21 mouse cellular contexts compared by ENCODE assay signal in the genomic region with DNA sequence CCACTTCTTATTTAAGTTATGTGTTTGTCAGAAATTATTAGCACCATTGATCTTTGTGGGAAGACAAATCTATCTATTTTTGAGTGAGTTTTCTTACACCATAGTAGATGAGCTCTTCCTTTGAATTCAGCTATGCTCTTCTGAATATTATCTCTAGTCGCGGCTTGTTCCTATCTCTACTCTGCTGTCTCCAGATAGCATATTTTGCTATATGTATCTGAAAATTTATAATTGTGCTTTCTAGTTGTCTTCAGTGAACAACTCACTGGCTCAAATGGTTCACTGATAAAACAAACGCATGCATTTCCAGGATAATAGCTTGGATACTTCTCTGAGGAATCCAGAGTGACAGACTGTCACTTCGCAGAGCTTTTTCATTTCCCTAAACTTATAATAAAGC.
"Had no signal": no experiment of that assay in that cellular context is flagged by ENCODE, and none has a peak within 500 bp of the region (broad histone marks: within the 10 kb centered on the region; RNA-seq: fewer than 3 reads in every experiment).

No protein-coding gene starts in this region.

- H3K9ac ChIP-seq: lung, embryonic 15.5 days; midbrain, embryonic 12.5 days; neural tube, embryonic 13.5 days; neural tube, embryonic 15.5 days had no signal

- H3K27ac ChIP-seq: lung, embryonic 15.5 days; macrophage; midbrain, embryonic 10.5 days; midbrain, embryonic 12.5 days; neural tube, embryonic 13.5 days; neural tube, embryonic 15.5 days had no signal

- H3K4me2 ChIP-seq: lung, embryonic 15.5 days; midbrain, embryonic 12.5 days; neural tube, embryonic 13.5 days; neural tube, embryonic 15.5 days had no signal

- H3K4me1 ChIP-seq: lung, embryonic 15.5 days; midbrain, embryonic 12.5 days; neural tube, embryonic 13.5 days; neural tube, embryonic 15.5 days had no signal

- H3K36me3 ChIP-seq: lung, embryonic 15.5 days; midbrain, embryonic 10.5 days; midbrain, embryonic 12.5 days; neural tube, embryonic 13.5 days; neural tube, embryonic 15.5 days had no signal

- DNase-seq: lung, adult 2 months; lung, postnatal 14 days; lung, postnatal 36 days; midbrain, embryonic 14.5 days; right cerebral cortex, adult 18-20 months; right cerebral cortex, postnatal 25 days; right cerebral cortex, postnatal 4 days; spleen, adult 18-20 months; thymus, adult 18-20 months; thymus, postnatal 14 days; thymus, postnatal 36 days had no signal

- H3K4me3 ChIP-seq: lung, embryonic 15.5 days; megakaryocyte, embryonic 14.5 days; midbrain, embryonic 10.5 days; midbrain, embryonic 12.5 days; myocyte; neural tube, embryonic 13.5 days; neural tube, embryonic 15.5 days had no signal

- H3K27me3 ChIP-seq: lung, embryonic 15.5 days; megakaryocyte, embryonic 14.5 days; midbrain, embryonic 12.5 days; neural tube, embryonic 13.5 days; neural tube, embryonic 15.5 days had no signal

- H3K9me3 ChIP-seq: lung, embryonic 15.5 days; midbrain, embryonic 10.5 days; midbrain, embryonic 12.5 days; neural tube, embryonic 13.5 days; neural tube, embryonic 15.5 days had no signal

- ATAC-seq: lung, postnatal 0 days; midbrain, embryonic 16.5 days had no signal
